Mouse (Mus musculus) testis, adult 2 months (tissue): ENCODE results near the gene Adamts15.

Experiments used
- CTCF ChIP-seq: fragments of 200-500 bp; IDR thresholded peaks from 2 replicates; pipeline ENCODE4 v1.5.1; 2012; ENCODE audit warnings: low read depth, mild to moderate bottlenecking, inconsistent platforms, low read length, moderate library complexity; ENCODE audit not compliant: control insufficient read depth, insufficient read depth, insufficient replicate concordance
- POLR2A ChIP-seq: fragments of 200-500 bp; IDR thresholded peaks from 2 replicates; pipeline ENCODE4 v1.6.1; 2012; ENCODE audit warnings: low read depth, mild to moderate bottlenecking, inconsistent platforms, low read length, moderate library complexity; ENCODE audit not compliant: control insufficient read depth

GRCm38 (mm10) chr9:30851841-30852240 lies 70.4 kb downstream of the Adamts15 start:
- TF ChIP-seq CTCF (no peak), POLR2A (no peak)
